Mouse (Mus musculus) testis, adult 2 months (tissue): ENCODE results near the gene Ncaph2.

Source experiments
- CTCF ChIP-seq: fragments of 200-500 bp; IDR thresholded peaks from 2 replicates; pipeline ENCODE4 v1.5.1; 2012; ENCODE audit warnings: low read depth, mild to moderate bottlenecking, inconsistent platforms, low read length, moderate library complexity; ENCODE audit not compliant: control insufficient read depth, insufficient read depth, insufficient replicate concordance
- POLR2A ChIP-seq: fragments of 200-500 bp; IDR thresholded peaks from 2 replicates; pipeline ENCODE4 v1.6.1; 2012; ENCODE audit warnings: low read depth, mild to moderate bottlenecking, inconsistent platforms, low read length, moderate library complexity; ENCODE audit not compliant: control insufficient read depth

GRCm38 (mm10) chr15:89379429-89379828 is 23.9 kb downstream of the Ncaph2 start:
- no peak for TF ChIP-seq POLR2A
- no peak for TF ChIP-seq CTCF
